Mouse (Mus musculus): ENCODE measurements at regions not wholly inside any gene's neighbourhood (a gene's known extent, or its start where the extent isn't known, plus 50 kb on each side); places are given as distances from the start of the nearest gene placed in this dataset.

DNA sequence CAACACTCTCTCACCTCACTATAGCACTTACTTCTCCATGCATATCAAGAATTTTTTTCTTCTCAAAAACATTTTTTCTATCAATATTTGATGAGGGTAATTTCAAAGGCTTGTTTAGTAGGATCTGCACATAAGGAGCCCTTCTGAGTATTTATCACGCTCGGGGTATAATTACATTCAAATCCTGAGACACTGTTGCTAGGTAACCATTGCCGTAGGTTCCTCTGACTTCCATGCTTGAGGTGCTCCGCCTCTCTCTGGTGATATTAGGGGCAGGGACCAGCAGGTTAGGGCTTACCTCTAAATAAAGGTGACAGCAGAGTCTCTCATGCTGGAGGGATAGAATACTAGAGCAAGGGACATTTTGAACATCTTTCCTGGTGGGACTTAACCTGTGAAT is 54.4 kb upstream of the 9630041A04Rik start:
- no peak for DNase-seq

- DNase-seq, result no peak
Measured at GRCm38 (mm10) chr9:101796718-101797117, 64.9 kb upstream of the 9630041A04Rik start.

DNA sequence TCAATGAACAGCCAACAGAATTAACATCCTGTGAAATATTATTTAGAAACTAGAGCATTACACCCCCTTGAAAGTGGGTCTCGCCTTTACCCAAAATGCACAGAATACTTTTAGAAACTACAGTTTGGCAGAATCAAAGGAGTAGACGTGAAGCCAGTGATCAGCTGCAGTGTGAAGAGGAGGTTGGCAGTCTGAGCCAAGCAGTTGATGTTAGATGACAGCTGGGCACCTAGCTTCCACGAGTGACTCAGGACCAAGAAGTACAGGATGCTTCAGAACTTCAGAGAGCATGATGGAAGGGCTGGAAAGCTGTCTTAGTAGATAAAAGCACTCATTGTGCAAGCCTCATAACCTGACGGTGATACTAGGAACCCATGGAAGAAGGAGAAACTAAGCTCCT is 65.6 kb upstream of the 9630041A04Rik start:
- no peak for DNase-seq

DNA sequence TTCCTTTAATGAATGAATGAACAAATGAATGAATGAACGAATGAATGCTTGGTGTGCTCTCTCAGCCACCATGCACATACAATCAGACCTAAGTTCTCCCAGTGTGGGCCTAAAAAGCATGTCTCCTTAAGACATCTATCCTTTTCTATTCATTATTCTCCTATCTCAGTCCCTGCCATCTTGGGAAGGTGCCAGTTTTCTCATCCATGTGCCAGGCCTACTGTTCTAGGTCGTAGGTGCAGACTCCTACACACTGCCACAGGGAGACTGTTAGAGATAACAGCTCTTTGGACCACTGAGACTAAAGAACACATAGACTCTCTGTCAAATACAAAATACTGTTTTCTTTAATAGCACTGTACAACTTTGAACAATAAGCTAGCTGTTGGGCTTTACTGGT is 66.2 kb upstream of the 9630041A04Rik start:
- DNase-seq, result no peak

DNA sequence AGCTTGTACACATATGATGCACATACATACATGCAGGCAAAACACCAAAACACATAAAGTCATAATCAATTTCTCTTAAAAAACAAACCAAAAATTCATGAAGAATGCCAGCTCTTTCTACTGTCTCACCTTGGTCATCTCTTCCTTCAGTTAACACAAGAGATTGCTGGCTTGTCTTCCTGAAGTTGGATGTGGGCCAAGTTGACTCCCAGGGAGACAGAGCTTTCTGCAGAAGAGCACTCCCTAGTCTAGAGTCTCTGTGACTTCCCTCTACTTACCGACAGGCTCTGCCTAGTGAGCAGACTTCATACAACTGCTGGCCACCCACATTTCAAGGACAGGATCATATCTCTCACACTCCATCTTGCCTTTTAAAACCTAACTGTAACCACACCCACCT is 70.7 kb upstream of the 9630041A04Rik start:
- DNase-seq, result no peak

- no peak for DNase-seq
Measured at GRCm38 (mm10) chr9:101740949-101741605, 120.6 kb upstream of the 9630041A04Rik start.

DNA sequence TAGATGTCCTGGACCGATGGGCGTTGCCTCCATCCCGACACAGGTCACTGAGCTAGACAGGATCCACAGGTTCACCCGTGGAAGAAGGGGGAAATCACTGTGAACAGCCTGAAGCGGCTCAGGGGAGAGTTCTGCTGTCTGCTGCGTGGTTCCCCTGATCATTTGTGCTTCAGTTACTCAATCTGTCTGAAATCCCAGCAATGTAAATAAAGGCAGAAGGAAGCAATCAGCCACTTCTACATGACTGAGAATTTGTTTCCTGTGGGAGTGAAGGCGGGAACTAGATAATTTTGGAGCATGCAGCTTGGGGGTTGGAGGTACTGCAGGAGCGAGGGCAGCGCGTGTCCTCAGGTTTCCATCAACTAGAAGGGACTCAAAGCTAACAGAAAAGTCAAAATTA is 122.3 kb upstream of the 9630041A04Rik start:
- no peak for DNase-seq

- DNase-seq, result no peak
Measured at GRCm38 (mm10) chr9:101734271-101734670, 127.4 kb upstream of the 9630041A04Rik start.

DNA sequence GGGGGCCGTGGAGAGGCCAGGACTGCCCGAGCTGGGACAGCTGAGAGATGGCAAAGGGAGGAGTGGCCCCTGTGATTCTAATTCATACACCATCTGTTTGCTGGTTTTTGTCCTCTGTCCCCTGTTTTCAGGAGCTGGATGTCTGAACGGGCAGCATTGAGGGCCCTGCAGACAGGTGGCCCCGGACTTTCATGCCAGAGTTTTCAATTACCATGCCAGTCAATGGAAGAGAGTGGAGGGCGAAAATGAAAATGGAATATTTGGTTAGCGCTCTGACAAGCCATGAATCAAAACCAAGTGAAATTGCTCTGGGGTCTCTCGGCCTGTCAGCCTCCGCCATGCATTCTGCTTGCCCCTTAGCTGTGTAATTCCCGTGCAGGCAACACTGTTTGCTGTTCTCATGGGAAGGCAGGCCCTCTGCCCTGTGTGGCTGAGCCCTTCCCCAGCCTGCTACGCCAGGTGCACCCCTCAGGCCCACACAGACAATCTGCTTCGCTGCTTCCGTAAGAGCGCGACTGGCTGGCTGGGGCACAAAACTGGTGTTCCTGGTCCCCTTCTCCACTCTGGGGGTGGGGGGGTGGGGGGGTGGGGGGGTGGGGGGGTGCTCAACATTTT is 127.9 kb upstream of the 9630041A04Rik start:
- no peak for DNase-seq

GRCm38 (mm10) chr9:101730136-101730535 is 131.5 kb upstream of the 9630041A04Rik start:
- no peak for DNase-seq

GRCm38 (mm10) chr9:101717911-101718310 is 143.7 kb upstream of the 9630041A04Rik start:
- DNase-seq, result no peak

DNA sequence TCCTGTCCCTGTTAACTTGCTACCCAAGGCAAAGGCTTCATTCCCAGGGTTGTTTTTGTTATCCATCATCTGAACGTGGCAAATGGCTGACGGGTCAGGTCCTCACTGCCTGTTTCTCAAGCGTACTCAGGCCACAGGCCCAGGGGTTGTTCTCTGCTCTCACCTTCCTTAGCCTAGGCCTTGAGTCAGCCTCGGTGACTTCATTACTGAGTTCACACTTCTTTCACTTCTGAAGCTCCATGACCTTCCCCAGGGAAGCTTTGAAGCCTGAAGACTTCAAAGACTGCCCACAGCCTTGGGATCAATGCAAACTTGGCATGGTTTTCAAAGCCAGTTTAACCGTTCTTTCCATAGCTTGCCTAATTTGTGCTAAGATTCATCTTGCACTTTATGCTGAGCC is 145.3 kb upstream of the 9630041A04Rik start:
- no peak for DNase-seq

- no peak for DNase-seq
Measured at GRCm38 (mm10) chr9:101714805-101715204, 146.8 kb upstream of the 9630041A04Rik start.

DNA sequence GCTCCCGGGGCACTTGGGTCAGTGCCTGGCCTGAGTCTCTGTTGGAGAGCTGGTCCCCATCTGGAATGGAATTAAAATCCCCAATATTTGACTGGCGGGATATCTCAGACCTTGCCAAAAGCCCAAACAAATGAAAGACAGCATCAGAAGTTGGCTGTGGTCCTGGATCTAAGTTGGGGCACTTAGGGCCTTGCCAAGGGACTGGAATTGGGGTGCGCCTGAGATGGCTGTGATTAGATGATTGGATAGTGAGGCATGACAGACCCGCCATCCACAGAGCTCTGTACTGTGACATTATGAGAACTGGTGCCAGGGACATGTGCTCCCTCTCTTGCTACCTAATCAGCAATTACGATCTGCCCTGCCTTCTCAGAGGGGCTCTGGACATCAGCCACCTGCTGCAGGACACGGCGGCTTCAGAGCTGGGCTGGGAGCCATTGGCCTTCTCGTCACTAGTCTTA is 151.0 kb upstream of the 9630041A04Rik start:
- DNase-seq, result no peak

- no peak for DNase-seq
Measured at GRCm38 (mm10) chr9:101700368-101700767, 161.3 kb upstream of the 9630041A04Rik start.

DNA sequence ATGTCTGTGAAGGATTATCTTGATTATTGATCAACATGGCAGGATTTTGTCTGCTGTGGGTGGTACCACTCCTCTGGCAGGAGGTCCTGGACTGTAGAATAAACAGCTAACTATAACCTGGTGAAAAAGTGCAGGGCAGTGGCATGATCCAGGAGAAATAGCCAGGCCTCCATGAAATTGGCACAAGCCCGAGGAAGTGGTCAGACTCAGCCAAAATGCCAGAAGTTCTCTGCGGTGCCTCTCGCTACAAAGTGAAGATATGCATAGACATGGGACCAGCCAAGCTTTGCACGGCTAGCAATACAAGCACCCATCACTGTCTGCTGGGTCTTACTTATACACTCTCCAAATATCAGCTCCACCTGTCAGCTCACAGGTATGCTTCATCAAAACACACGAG is 167.6 kb upstream of the 9630041A04Rik start:
- no peak for DNase-seq

GRCm38 (mm10) chr9:101691336-101691735 is 170.3 kb upstream of the 9630041A04Rik start:
- DNase-seq, result no peak

GRCm38 (mm10) chr9:101690916-101691315 is 170.7 kb upstream of the 9630041A04Rik start:
- no peak for DNase-seq

GRCm38 (mm10) chr9:101690402-101690861 is 171.2 kb upstream of the 9630041A04Rik start:
- DNase-seq, result no peak

DNA sequence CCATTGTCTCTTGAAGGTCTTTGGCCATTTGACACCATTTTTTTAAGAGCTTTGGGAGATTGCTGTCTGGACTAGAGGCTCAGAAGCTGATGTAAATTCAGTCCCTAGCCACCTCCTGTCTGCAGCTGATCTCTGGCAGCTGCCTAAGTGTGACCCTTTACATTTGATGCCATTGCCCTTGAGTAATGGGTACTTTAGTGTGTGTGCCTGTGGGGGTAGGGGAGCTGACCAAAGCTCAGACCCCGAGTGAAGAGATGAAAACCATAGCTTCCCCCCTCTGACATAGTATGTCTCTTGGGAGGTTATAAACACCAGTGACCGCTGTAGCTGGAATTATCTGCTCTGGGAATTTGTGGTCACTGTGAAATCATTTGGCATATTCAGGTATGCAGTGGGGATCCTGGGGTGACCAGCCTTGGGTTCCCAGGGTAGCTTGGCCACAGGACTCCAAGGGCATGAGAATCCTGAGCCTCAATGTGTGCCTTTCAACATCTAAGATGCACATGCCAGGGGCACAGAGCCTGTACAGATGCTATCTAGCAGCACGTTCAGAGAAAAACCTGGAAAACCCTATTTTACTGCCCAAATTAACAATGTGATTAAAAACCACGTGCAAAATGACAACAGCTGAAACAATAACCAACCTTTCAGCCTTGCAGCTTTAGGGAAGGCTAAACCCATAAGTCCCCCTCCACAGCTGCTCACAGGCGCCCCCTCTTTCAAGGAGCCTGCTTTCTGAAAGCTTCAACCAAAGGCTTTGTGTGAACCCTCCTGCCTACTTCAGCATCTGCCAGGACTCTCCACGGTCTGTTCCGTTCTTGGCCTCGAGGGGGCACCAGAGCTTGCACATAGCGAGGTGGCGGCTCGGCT is 171.9 kb upstream of the 9630041A04Rik start:
- DNase-seq, result peak; percentile 64

DNA sequence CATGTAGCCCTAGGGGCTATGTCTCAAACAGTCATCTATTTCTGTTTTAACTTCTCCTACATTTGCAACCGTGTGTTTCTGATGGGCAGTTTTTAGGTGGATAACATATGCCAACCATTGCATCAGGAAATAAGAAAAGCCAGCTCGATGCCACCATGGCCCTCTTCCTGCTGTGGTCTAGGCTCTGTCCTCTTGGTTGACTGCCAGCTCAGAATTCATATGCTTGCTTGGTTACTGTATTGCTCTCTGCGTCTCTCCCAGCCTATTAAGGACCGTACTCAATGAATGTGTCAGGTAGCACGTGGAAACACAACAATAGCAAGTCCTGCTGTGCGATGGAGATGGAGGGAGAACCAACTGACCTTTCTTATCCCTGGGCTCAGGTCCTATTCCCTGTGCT is 174.4 kb upstream of the 9630041A04Rik start:
- no peak for DNase-seq

- DNase-seq, result no peak
Measured at GRCm38 (mm10) chr9:101677563-101677962, 184.1 kb upstream of the 9630041A04Rik start.

GRCm38 (mm10) chr9:101670111-101670510 is 191.5 kb upstream of the 9630041A04Rik start:
- DNase-seq, result no peak

GRCm38 (mm10) chr9:101649816-101650215 is 211.8 kb upstream of the 9630041A04Rik start:
- no peak for DNase-seq
